Mouse (Mus musculus) ES-Bruce4 (cell line): Measurements from ENCODE around the gene Zfp879.

ENCODE experiments used
- CTCF ChIP-seq: IDR thresholded peaks from one replicate; pipeline ENCODE4 v1.8.1; 2011; ENCODE audit warnings: low read depth, low read length
- EP300 ChIP-seq: IDR thresholded peaks from 2 replicates; pipeline ENCODE4 v1.6.1; 2011; ENCODE audit warnings: low read depth, low read length; ENCODE audit not compliant: insufficient read depth
- POLR2A ChIP-seq: IDR thresholded peaks from one replicate; pipeline ENCODE4 v1.8.1; 2011; ENCODE audit warnings: low read length; ENCODE audit not compliant: insufficient read depth

DNA sequence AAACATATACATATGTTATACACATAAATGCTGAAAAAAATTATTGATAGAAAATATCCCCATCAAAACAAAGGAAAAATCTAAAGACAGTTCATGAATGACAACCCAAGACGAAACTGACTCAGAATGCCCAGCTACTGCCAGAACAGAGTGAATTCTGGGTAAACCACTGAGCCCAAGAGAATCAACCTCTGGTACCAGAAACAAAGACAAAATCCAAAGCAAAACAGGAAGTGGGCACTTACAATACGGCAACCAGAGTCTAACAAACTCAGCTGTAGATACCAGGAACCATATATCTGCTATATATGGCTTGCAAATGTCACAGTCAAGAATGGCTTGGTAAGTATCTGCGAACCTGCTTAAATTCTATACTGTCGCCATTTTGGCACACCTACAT, 5.6 kb downstream of the Zfp879 start:
- no peak for TF ChIP-seq POLR2A
- TF ChIP-seq CTCF = no peak
- no peak for TF ChIP-seq EP300
